Mouse (Mus musculus) olfactory bulb, adult 2 months (tissue): Measurements from ENCODE around the gene Bola1. TPM values are rescaled to one million over a fixed set of nuclear protein-coding genes. Genes with fewer than 3 reads are reported as not detected.

ENCODE experiments used
- H3K27ac ChIP-seq: fragments of 200-500 bp; 2 replicates; pipeline ENCODE4 v1.5.1; 2012; ENCODE audit warnings: low read depth, low read length; ENCODE audit not compliant: insufficient read depth
- H3K4me1 ChIP-seq: fragments of 200-500 bp; 2 replicates; pipeline ENCODE4 v1.6.1; 2012; ENCODE audit warnings: low read length; ENCODE audit not compliant: control insufficient read depth, insufficient read depth
- H3K4me3 ChIP-seq: fragments of 200-500 bp; 2 replicates; pipeline ENCODE4 v1.5.1; 2012; ENCODE audit warnings: mild to moderate bottlenecking, low read depth, low read length, moderate library complexity; ENCODE audit not compliant: insufficient read depth
- CTCF ChIP-seq: fragments of 200-500 bp; IDR thresholded peaks from 2 replicates; pipeline ENCODE4 v1.5.1; 2012; ENCODE audit warnings: low read depth, mild to moderate bottlenecking, low read length, moderate library complexity; ENCODE audit not compliant: insufficient read depth
- POLR2A ChIP-seq: fragments of 200-500 bp; IDR thresholded peaks from 2 replicates; pipeline ENCODE4 v1.6.1; 2012; ENCODE audit warnings: mild to moderate bottlenecking, low read depth, low read length, moderate library complexity; ENCODE audit not compliant: insufficient read depth
- WGBS: fragments of 180-500 bp; shearing (Covaris S2); methylation state at CpG from one replicate; pipeline ENCODE4 v1.1.7; 2018; 5-methylcytosine and 5-hydroxymethylcytosine counted together
- polyA plus RNA-seq: library from polyadenylated mRNA; stranded (reverse); fragments of >200 nt; gene quantifications from 2 replicates; pipeline ENCODE4 v1.2.4, GENCODE M21; 2012; ENCODE audit warnings: low replicate concordance; ENCODE audit not compliant: missing spikeins, insufficient read depth, insufficient read length

Bola1 gene
- polyA plus RNA-seq, 1 experiment, result not detected

DNA sequence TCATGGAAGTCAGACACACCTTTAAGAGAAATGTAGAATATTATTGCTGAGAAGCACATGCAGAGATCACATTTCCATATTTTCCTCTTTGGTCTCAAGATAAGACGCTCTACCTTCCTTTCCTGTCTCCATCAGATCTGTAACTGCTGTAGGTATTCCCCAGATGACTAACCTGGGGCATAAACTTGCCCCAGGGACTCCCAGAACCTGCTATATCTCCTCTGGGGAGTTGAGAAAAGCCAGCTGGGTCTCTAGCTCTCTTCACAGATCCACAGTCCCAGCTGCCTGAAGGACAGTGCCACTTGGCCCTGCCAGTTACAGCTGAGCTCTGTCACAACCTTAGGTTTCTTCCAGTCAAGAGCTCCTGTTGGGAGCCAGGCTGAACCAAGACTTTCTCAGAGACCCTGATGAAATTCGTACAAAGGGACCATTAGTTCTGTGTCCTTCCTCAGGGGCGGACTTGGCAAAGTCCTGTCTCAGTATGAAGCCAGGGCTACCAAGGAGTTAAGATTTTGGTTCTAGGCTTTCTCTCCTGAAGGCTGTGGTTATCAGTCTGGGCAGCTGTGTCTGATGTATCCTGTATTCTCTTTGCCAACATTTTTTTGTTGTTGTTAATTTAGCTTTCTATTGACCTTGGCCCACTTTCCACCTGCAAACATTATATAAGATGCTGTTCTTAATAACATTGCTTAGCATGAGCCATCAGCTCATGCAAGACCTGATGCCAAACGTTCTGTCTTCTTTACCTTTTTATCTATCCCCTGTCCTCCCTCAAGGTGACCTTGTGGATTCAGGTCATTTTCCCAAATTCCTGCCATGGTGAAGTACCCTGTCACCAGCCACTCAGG lies 11.6 kb upstream of the Bola1 start:
- Histone ChIP-seq H3K27ac (no peak overlapping the region), H3K4me3 (no peak overlapping the region)
- 80% methylated on average over 4 of the region's 4 CpGs for WGBS

GRCm38 (mm10) chr3:96230404-96230803 lies 10.9 kb upstream of the Bola1 start:
- peaks cover 3% of the 10 kb centered on the region; the same call in 1 of the 2 replicates for H3K4me1 ChIP-seq
- TF ChIP-seq CTCF (no peak), POLR2A (no peak)
- WGBS, result 81% methylated on average over 2 of the region's 2 CpGs
- no peak overlapping the region for H3K27ac ChIP-seq
- H3K4me3 ChIP-seq, result no peak overlapping the region

More for the DNA sequence above, 11.6 kb upstream of the Bola1 start:
- no peak for TF ChIP-seq POLR2A
- no peak for TF ChIP-seq CTCF
- peaks cover 2% of the 10 kb centered on the region; the same call in 1 of the 2 replicates for H3K4me1 ChIP-seq

- WGBS, result 88% methylated on average over 2 of the region's 2 CpGs
- H3K4me1 ChIP-seq, result peaks cover 10% of the 10 kb centered on the region
- TF ChIP-seq POLR2A (no peak), CTCF (no peak)
Measured at GRCm38 (mm10) chr3:96228828-96229227, 9.3 kb upstream of the Bola1 start.

GRCm38 (mm10) chr3:96226695-96227648 lies 7.5 kb upstream of the Bola1 start:
- Histone ChIP-seq H3K27ac (no peak overlapping the region), H3K4me3 (no peak overlapping the region), H3K4me1 (peaks cover 10% of the 10 kb centered on the region)
- 61% methylated on average over 8 of the region's 8 CpGs for WGBS
- TF ChIP-seq CTCF (no peak), POLR2A (no peak)

More at GRCm38 (mm10) chr3:96228828-96229227, 9.3 kb upstream of the Bola1 start:
- no peak overlapping the region for H3K27ac ChIP-seq
- no peak overlapping the region for H3K4me3 ChIP-seq

DNA sequence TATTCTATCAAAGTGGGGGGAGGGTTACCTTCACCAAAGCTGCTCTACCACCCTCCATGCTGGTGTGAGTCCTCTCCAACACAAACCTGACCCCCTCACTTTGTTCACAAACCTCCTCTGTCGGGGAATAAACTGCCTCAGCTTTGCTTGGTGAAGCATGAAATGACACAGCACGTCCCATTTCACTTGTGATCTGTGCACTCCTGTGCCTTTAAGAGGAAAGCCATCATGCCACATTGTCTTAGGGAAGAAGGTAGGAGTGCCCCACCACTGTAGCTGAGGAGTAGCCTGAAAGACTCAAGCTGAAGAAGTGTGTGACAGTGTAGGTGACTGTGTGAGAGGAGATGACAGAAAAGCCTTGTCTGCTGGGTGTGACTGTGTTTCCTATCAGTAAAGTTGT lies 5.9 kb upstream of the Bola1 start:
- H3K4me3 ChIP-seq, result no peak overlapping the region
- peaks cover 10% of the 10 kb centered on the region for H3K4me1 ChIP-seq
- H3K27ac ChIP-seq, result no peak overlapping the region
- 32% methylated on average over 2 of the region's 2 CpGs for WGBS
- TF ChIP-seq CTCF (no peak), POLR2A (no peak)

GRCm38 (mm10) chr3:96222774-96223173 lies 3.3 kb upstream of the Bola1 start:
- Histone ChIP-seq H3K4me1 (peaks cover 12% of the 10 kb centered on the region), H3K27ac (no peak overlapping the region), H3K4me3 (no peak overlapping the region)
- TF ChIP-seq POLR2A, result no peak
- TF ChIP-seq CTCF, result no peak
- WGBS, result 39% methylated on average over 4 of the region's 4 CpGs

DNA sequence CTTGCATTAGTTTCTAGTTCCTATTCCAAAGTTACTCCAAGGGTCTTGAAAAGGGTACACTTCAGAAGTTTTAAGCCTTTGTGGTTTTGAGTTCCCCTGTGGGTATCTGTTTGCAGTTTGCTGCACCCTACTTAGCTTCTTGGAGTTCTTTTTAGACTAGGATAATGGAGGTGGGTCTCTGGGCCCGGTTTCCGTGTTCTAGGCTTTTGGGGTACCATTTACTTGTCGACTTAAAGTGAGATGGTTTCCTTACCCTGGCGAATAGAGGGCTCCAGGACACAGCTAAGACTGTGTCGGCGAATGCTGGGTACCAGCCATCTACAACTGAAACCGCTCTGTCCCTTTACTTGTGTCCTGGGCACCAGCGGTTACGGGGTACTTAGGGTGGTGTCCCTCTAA lies 2.1 kb upstream of the Bola1 start:
- 6% methylated on average over 9 of the region's 9 CpGs for WGBS
- Histone ChIP-seq H3K4me1 (peaks cover 10% of the 10 kb centered on the region), H3K27ac (peak overlapping the region; percentile 89), H3K4me3 (peak overlapping the region; percentile 78)
- TF ChIP-seq POLR2A (no peak), CTCF (no peak)

GRCm38 (mm10) chr3:96220765-96221639 lies 1.5 kb upstream of the Bola1 start, which contains the start of the genes Hist2h2ac and Hist2h2be:
Gene Hist2h2ac (minus strand): TSS chr3:96220880.
Gene Hist2h2be (plus strand): TSS chr3:96221119.
- whole genome bisulfite sequencing, result under 1% methylated on average over 43 of the region's 43 CpGs
- Histone ChIP-seq H3K4me3 (peak within 1 kb of the TSS; percentile 78), H3K4me1 (peaks cover 10% of the 10 kb centered on the region), H3K27ac (peak within 1 kb of the TSS; percentile 98)
- TF ChIP-seq POLR2A (peak; percentile 51; the same call in 1 of the 2 replicates), CTCF (no peak)
